Mouse (Mus musculus) E14TG2a.4 (cell line): Measurements from ENCODE around the gene Ssh3.
A peak's percentile ranks its signal among the peaks of the same experiment; 100 is the strongest.

Experiments used
- H3K27me3 ChIP-seq: 2 replicates; pipeline ENCODE4 v1.6.1; 2014; ENCODE audit warnings: low read length, control low read depth; ENCODE audit not compliant: insufficient read depth
- H3K36me3 ChIP-seq: 2 replicates; pipeline ENCODE4 v1.6.1; 2014; ENCODE audit warnings: low read length, control low read depth; ENCODE audit not compliant: insufficient read depth
- H3K4me1 ChIP-seq: replicated peaks from 2 replicates; pipeline ENCODE4 v1.6.1; 2014; ENCODE audit warnings: low read depth, low read length, control low read depth
- H3K4me3 ChIP-seq: replicated peaks from 2 replicates; pipeline ENCODE4 v1.5.1; 2014; ENCODE audit warnings: mild to moderate bottlenecking, low read length
- H3K9me3 ChIP-seq: 2 replicates; pipeline ENCODE4 v1.6.1; 2014; ENCODE audit warnings: low read length, control low read depth
- CTCF ChIP-seq: conservative IDR thresholded peaks from 2 replicates; pipeline ENCODE4 v1.5.1; 2014; ENCODE audit warnings: low read length
- NANOG ChIP-seq: IDR thresholded peaks from 2 replicates; pipeline ENCODE4 v1.6.1; 2014; ENCODE audit warnings: borderline replicate concordance, low read length, mixed read lengths
- POU5F1 ChIP-seq: IDR thresholded peaks from 2 replicates; pipeline ENCODE4 v1.6.1; 2014; ENCODE audit warnings: low read length, borderline replicate concordance

Ssh3 gene

GRCm38 (mm10) chr19:4242416-4242815 is 26.6 kb downstream of the Ssh3 start:
- Histone ChIP-seq H3K4me1 (no peaks in the 10 kb centered on the region; the same call in 1 of the 2 replicates), H3K9me3 (no peaks in the 10 kb centered on the region), H3K27me3 (peaks cover 2% of the 10 kb centered on the region; the same call in 1 of the 2 replicates), H3K36me3 (no peaks in the 10 kb centered on the region), H3K4me3 (no peak overlapping the region)
- TF ChIP-seq POU5F1 = no peak
- TF ChIP-seq NANOG = no peak
- TF ChIP-seq CTCF = no peak

GRCm38 (mm10) chr19:4240247-4240668 is 28.7 kb downstream of the Ssh3 start:
- peaks cover 2% of the 10 kb centered on the region; the same call in 1 of the 2 replicates for H3K27me3 ChIP-seq
- peaks cover 7% of the 10 kb centered on the region; the same call in 1 of the 2 replicates for H3K4me1 ChIP-seq
- no peak overlapping the region for H3K4me3 ChIP-seq
- TF ChIP-seq CTCF (no peak), POU5F1 (no peak), NANOG (no peak)
- no peaks in the 10 kb centered on the region for H3K9me3 ChIP-seq
- no peaks in the 10 kb centered on the region for H3K36me3 ChIP-seq

DNA sequence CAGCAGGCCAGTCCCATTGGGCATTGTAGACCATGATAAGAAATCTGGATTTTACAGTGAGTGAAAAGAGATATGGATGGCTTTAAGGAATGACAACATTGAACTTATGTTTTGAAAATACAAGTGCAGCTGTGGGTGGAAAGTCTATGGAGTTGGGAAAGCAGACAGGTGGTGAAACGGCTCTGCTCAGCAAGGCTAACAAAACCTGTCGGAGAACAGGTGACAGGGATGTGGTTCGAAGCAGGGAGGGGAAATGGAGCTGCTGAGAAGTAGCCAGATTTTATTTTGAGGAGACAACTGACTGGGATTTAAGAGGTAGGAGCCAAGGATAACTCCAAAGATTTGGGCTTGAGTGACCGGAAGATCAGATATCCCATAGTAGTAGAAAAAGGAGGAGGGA is 34.4 kb downstream of the Ssh3 start:
- H3K4me3 ChIP-seq = no peak overlapping the region
- TF ChIP-seq POU5F1 = no peak
- no peak for TF ChIP-seq CTCF
- TF ChIP-seq NANOG = no peak

GRCm38 (mm10) chr19:4232651-4233050 is 36.3 kb downstream of the Ssh3 start:
- 0 out of 2 replicates have a peak, but pooled peaks cover 10% of the 10 kb centered on the region for H3K27me3 ChIP-seq
- H3K9me3 ChIP-seq = no peaks in the 10 kb centered on the region
- H3K4me3 ChIP-seq = peak overlapping the region; percentile 80; the same call in 1 of the 2 replicates
- no peak for TF ChIP-seq CTCF
- TF ChIP-seq NANOG = no peak
- no peak for TF ChIP-seq POU5F1
- H3K4me1 ChIP-seq = peaks cover 53% of the 10 kb centered on the region
- H3K36me3 ChIP-seq = no peaks in the 10 kb centered on the region

More for the DNA sequence above, 34.4 kb downstream of the Ssh3 start:
- Histone ChIP-seq H3K27me3 (peaks cover 5% of the 10 kb centered on the region; the same call in 1 of the 2 replicates), H3K4me1 (peaks cover 34% of the 10 kb centered on the region), H3K9me3 (no peaks in the 10 kb centered on the region), H3K36me3 (no peaks in the 10 kb centered on the region)

DNA sequence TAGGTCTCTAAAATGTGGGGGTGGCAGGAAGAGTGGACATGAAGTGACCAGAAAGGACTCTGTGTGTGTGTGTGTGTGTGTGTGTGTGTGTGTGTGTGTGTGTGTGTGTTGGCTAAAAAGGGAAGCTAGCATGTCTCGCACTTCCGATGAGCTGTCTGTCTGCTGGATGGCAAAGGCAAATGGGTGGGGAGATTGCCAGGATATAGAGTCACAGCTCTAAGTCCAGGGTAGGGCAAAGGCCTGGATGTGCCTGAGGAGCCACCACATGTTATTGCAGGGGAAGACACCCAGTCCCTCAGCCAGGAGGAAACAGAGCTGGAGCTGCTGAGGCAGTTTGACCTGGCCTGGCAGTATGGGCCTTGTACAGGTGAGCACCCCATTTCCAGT is 36.8 kb downstream of the Ssh3 start:
- H3K27me3 ChIP-seq = 0 out of 2 replicates have a peak, but pooled peaks cover 10% of the 10 kb centered on the region
- H3K4me1 ChIP-seq = peaks cover 57% of the 10 kb centered on the region

DNA sequence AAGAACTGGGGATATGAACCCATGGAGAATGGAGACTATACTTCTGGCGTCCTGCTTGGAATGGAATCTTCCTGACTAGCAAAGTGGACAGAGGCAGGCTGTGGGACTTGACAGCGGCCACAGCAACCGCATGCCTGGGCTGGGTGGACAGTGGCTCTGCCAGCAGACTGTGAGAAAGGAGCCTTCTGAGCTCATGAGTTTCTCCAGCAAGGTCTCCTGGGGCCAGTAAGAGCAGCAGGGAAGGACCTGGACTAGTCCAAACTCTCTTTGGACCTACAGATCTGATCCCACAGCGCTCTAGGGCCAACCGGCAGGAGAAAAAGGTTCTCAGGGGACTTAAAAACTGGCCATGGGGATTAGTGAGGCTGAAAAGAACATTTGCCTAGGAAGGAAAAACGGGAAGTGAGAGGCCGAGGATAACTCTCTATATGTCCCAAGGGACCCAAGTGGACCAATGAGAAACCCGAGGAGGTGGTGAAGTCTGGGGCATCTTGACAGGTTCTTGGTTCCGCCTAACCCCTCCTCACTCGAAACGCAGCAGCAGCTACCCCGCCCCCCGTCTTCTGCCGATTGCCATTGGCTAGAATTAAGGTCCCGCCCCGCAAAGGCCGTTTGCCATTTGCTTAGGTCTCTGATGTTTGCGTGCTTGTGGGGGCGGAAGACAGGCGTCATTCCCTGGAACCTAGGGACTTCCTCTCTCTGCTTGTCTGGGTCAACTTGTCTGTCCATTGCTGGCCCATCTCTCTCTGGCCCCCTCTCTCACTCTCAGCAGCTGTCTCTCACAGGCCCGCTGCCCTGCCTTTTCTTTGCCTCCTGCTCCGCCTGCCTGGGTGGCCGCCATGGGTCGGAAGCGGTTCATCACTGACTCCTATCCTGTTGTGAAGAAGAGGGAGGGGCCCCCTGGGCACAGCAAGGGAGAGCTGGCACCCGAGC is 37.5 kb downstream of the Ssh3 start, which contains the start of gene Pold4:
Gene Pold4, plus strand, starts transcription at position 647 of the 933 bp plus-strand sequence.
- Histone ChIP-seq H3K36me3 (no peaks in the 10 kb centered on the region), H3K4me1 (peaks cover 64% of the 10 kb centered on the region), H3K4me3 (peak within 1 kb of the TSS; percentile 80), H3K27me3 (0 out of 2 replicates have a peak, but pooled peaks cover 13% of the 10 kb centered on the region), H3K9me3 (no peaks in the 10 kb centered on the region)
- TF ChIP-seq POU5F1 = no peak
- no peak for TF ChIP-seq NANOG
- no peak for TF ChIP-seq CTCF

More for the DNA sequence above, 36.8 kb downstream of the Ssh3 start:
- Histone ChIP-seq H3K9me3 (no peaks in the 10 kb centered on the region), H3K4me3 (peak overlapping the region; percentile 80), H3K36me3 (no peaks in the 10 kb centered on the region)
- TF ChIP-seq NANOG (no peak), POU5F1 (no peak), CTCF (no peak)

DNA sequence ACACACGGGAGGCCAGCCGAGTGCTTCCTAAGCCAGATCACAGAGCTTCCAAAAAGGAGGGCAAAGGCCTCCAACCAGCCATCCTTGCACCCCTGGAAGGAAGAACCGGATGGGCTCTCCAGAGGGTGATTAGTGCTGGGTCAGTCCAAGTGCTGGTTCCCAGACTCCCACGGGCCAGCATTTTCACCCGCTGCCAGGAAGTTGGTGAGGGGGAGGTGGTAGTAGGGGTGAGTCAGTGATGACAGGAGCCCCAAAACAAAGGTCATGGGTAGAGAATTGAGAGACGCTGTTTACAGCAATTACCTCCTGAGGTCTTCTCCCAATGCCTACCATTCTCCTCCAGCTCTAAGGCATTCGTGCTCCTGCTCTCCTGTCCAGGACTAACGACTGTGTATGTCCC is 38.6 kb downstream of the Ssh3 start:
- H3K27me3 ChIP-seq = 0 out of 2 replicates have a peak, but pooled peaks cover 13% of the 10 kb centered on the region
- H3K4me1 ChIP-seq = peaks cover 57% of the 10 kb centered on the region
- TF ChIP-seq NANOG = no peak
- no peak for TF ChIP-seq CTCF
- TF ChIP-seq POU5F1 = no peak
- H3K4me3 ChIP-seq = no peak overlapping the region
- H3K36me3 ChIP-seq = no peaks in the 10 kb centered on the region
- H3K9me3 ChIP-seq = no peaks in the 10 kb centered on the region

- TF ChIP-seq NANOG (no peak), CTCF (no peak), POU5F1 (no peak)
- Histone ChIP-seq H3K9me3 (no peaks in the 10 kb centered on the region), H3K4me1 (peaks cover 57% of the 10 kb centered on the region), H3K27me3 (0 out of 2 replicates have a peak, but pooled peaks cover 13% of the 10 kb centered on the region), H3K4me3 (peak overlapping the region; percentile 23; the same call in 1 of the 2 replicates), H3K36me3 (no peaks in the 10 kb centered on the region)
These were observed 39.4 kb downstream of the Ssh3 start for GRCm38 (mm10) chr19:4229451-4230076.
